Mouse (Mus musculus) heart, embryonic 12.5 days (tissue): ENCODE data around the gene Tmem43. TPM values are rescaled to one million over a fixed set of nuclear protein-coding genes. Genes with fewer than 3 reads are reported as not detected.
A peak's percentile ranks its signal among the peaks of the same experiment; 100 is the strongest.

ENCODE experiments used
- ATAC-seq: fragments of 200-750 bp; cut with Nextera tagmentation; 2 replicates; pipeline ENCODE4 v1.8.0; 2017; ENCODE audit warnings: moderate TSS enrichment, moderate library complexity; ENCODE audit not compliant: insufficient number of reproducible peaks, low FRiP score
- H3K27ac ChIP-seq: fragments of 300-500 bp; sonication (generic); 2 replicates; pipeline ENCODE4 v1.5.1; 2016; ENCODE audit warnings: mild to moderate bottlenecking, moderate library complexity; ENCODE audit not compliant: poor library complexity, severe bottlenecking
- H3K27me3 ChIP-seq: fragments of 300-500 bp; sonication (generic); replicated peaks from 2 replicates; pipeline ENCODE4 v1.6.1; 2016; ENCODE audit warnings: mild to moderate bottlenecking, moderate library complexity
- H3K36me3 ChIP-seq: fragments of 300-500 bp; sonication (generic); 2 replicates; pipeline ENCODE4 v1.6.1; 2016; ENCODE audit warnings: mild to moderate bottlenecking, moderate library complexity
- H3K4me1 ChIP-seq: fragments of 300-500 bp; sonication (generic); replicated peaks from 2 replicates; pipeline ENCODE4 v1.6.1; 2016; ENCODE audit warnings: mild to moderate bottlenecking
- H3K4me2 ChIP-seq: fragments of 300-500 bp; sonication (generic); 2 replicates; pipeline ENCODE4 v1.6.1; 2016; ENCODE audit warnings: mild to moderate bottlenecking, moderate library complexity
- H3K4me3 ChIP-seq: fragments of 300-500 bp; sonication (generic); 2 replicates; pipeline ENCODE4 v1.5.1; 2016; ENCODE audit warnings: mild to moderate bottlenecking
- H3K9ac ChIP-seq: fragments of 300-500 bp; sonication (generic); 2 replicates; pipeline ENCODE4 v1.6.1; 2016; ENCODE audit warnings: mild to moderate bottlenecking, moderate library complexity
- H3K9me3 ChIP-seq: fragments of 300-500 bp; sonication (generic); replicated peaks from 2 replicates; pipeline ENCODE4 v1.6.1; 2016; ENCODE audit warnings: mild to moderate bottlenecking, moderate library complexity
- WGBS: fragments of 180-500 bp; shearing (Covaris S2); methylation state at CpG from one replicate; pipeline ENCODE4 v1.1.7; 2016; 5-methylcytosine and 5-hydroxymethylcytosine counted together
- polyA plus RNA-seq: library from polyadenylated mRNA; unstranded; fragments of >200 nt; fragmentation: Nextera tagmentation; extraction: Ambion mirVana; gene quantifications from 2 replicates; pipeline ENCODE4 v1.2.1, GENCODE M21; 2016

The Tmem43 gene
- polyA plus RNA-seq, 1 experiment from 2014 or later, result 33.0 TPM

DNA sequence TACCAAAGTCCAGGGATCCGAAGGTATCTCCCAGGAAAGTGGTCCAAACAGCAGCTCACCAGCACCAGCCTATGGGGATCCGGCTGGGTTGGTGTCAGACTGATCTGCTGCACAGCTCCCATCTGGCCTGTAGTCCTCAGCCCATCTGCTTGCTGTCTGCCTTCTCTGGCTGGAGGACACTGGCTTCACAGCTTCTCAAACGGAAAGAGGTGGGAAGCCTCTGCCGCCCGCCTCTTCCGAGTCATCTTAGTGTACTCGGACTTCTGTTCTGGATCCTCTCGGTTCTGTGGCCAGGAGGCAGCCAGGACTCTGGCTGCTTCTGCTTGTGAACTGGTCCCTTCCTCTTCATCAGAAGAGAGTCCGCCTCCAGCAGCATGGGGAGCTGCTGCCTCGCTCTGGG lies 16.4 kb downstream of the Tmem43 start:
- ATAC-seq, result no peak
- H3K36me3 ChIP-seq, result peaks cover 78% of the 10 kb centered on the region
- no peak overlapping the region for H3K4me2 ChIP-seq
- H3K4me1 ChIP-seq, result peaks cover 13% of the 10 kb centered on the region
- no peaks in the 10 kb centered on the region for H3K27me3 ChIP-seq
- 75% methylated on average over 10 of the region's 10 CpGs for WGBS
- H3K9ac ChIP-seq, result no peak overlapping the region
- no peaks in the 10 kb centered on the region for H3K9me3 ChIP-seq
- no peak overlapping the region for H3K27ac ChIP-seq
- H3K4me3 ChIP-seq, result no peak overlapping the region

DNA sequence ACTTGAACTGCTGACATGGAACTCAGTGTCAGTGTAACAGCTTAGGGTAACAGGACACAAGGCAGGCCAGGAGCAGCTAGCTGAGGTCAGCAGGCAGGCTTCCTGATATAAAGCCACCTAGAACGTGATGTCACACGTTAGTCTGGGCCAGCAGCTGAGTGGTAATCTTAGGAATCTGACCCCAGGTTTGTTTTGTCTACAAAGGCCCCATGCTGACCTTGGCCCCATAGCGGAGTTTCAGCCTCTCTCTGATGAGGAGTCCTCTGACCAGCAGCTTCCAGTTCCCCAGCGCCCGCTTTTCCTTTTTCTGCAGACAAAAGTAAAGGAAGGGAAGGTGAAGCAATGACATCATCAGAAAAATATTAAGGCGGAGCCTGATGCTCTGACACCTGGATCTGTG lies 17.5 kb downstream of the Tmem43 start:
- no peak for ATAC-seq
- Histone ChIP-seq H3K4me1 (peaks cover 13% of the 10 kb centered on the region), H3K4me3 (no peak overlapping the region), H3K9ac (no peak overlapping the region), H3K27me3 (no peaks in the 10 kb centered on the region), H3K27ac (no peak overlapping the region), H3K4me2 (no peak overlapping the region), H3K9me3 (no peaks in the 10 kb centered on the region), H3K36me3 (peaks cover 78% of the 10 kb centered on the region)
- 67% methylated on average over 6 of the region's 6 CpGs for WGBS

DNA sequence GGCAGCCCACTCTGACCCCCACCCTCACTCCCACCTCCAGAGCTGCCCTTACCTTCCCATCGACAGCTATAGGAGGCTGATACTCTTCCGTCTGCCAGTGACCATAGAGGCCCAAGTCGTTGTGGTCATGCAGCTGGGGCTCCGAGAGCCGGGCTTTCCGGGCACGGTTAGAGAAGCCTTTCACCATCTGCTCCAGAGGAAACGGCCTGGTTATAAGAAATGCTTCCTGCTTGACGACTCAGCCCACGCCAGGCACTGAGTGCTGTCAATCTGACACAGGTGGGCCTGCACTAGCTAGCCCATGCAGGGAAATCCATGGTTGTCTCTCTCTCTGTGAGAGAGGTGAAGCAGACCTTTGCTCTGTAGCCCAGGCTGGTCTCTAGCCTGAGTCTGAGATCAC lies 19.6 kb downstream of the Tmem43 start:
- Histone ChIP-seq H3K4me2 (no peak overlapping the region), H3K4me3 (no peak overlapping the region), H3K36me3 (peaks cover 77% of the 10 kb centered on the region), H3K9me3 (no peaks in the 10 kb centered on the region), H3K27me3 (no peaks in the 10 kb centered on the region), H3K4me1 (peaks cover 13% of the 10 kb centered on the region), H3K9ac (no peak overlapping the region), H3K27ac (no peak overlapping the region)
- no peak for ATAC-seq
- 81% methylated on average over 10 of the region's 10 CpGs for WGBS

DNA sequence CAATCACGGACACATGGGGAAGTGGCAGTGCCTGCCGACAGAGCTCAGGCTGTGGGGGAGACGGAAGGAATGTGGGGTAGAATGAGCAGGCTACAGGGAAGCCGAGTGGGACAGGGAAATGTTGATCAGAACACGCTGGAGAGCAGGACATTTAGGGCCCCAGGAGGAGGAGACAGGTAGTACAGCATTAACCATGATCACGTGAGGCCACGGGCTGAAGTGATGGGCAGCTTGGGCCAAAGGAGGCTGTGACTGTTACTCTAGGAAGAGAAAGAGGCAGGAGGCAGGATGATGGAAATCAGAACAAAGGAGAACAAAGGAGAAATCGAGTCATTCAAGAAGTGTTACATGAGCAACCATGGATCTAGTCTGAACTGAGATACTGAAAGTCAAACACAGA lies 21.0 kb downstream of the Tmem43 start:
- H3K4me2 ChIP-seq, result no peak overlapping the region
- H3K27ac ChIP-seq, result no peak overlapping the region
- 0 out of 2 replicates have a peak, but pooled peaks cover 6% of the 10 kb centered on the region for H3K4me1 ChIP-seq
- H3K9ac ChIP-seq, result no peak overlapping the region
- peaks cover 90% of the 10 kb centered on the region for H3K36me3 ChIP-seq
- WGBS, result 83% methylated on average over 8 of the region's 8 CpGs
- no peaks in the 10 kb centered on the region for H3K9me3 ChIP-seq
- ATAC-seq, result no peak
- no peaks in the 10 kb centered on the region for H3K27me3 ChIP-seq
- no peak overlapping the region for H3K4me3 ChIP-seq

DNA sequence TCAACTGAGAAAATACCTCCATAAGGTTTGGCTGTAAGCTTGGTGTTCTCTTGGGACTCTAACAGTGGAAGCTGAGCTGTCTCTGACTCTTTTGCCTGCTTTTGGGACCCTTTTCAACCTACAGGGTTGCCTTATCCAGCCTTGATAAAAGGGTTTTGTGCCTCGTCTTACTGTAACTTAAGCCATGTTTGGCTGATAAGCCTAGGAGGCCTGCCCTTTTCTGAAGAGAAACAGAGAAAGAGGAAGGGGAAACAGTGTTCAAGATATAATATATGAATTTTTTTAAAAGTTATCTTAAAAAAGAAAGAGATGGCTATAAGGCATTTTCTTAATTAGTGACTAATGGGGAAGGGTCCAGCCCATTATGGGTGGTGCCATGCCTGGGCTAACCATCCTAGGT lies 29.8 kb downstream of the Tmem43 start:
- no peak overlapping the region for H3K4me3 ChIP-seq
- 0 out of 2 replicates have a peak, but pooled peaks cover 3% of the 10 kb centered on the region for H3K9me3 ChIP-seq
- no peak for ATAC-seq
- no peaks in the 10 kb centered on the region for H3K27me3 ChIP-seq
- H3K27ac ChIP-seq, result no peak overlapping the region
- H3K4me1 ChIP-seq, result no peaks in the 10 kb centered on the region
- WGBS, result 69% methylated on average over 1 of the region's 1 CpGs
- H3K4me2 ChIP-seq, result no peak overlapping the region
- peaks cover 95% of the 10 kb centered on the region for H3K36me3 ChIP-seq
- H3K9ac ChIP-seq, result no peak overlapping the region

DNA sequence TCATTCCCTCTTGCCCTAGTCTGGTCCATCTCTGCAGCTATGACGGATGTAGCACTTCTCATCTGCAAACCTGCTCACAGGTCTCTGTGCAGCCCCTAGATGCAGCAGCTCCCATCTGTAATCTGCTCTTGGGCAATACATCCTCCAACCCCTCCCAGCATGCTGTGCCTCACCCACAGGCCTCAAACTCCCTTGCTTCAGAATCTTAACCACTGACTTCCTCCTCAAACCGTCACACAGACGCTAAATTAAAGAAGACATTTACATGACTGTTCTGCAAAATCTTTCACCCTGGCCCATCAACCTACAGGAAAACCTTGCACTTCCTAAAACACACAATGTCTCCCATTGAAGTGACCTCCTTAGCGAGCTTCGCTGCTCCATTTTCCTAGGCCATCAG lies 32.5 kb downstream of the Tmem43 start:
- no peaks in the 10 kb centered on the region for H3K27me3 ChIP-seq
- 86% methylated on average over 5 of the region's 5 CpGs for WGBS
- no peak overlapping the region for H3K9ac ChIP-seq
- no peak overlapping the region for H3K27ac ChIP-seq
- H3K4me1 ChIP-seq, result no peaks in the 10 kb centered on the region
- no peak overlapping the region for H3K4me3 ChIP-seq
- peaks cover 69% of the 10 kb centered on the region for H3K36me3 ChIP-seq
- H3K9me3 ChIP-seq, result 0 out of 2 replicates have a peak, but pooled peaks cover 3% of the 10 kb centered on the region
- no peak overlapping the region for H3K4me2 ChIP-seq
- ATAC-seq, result no peak

DNA sequence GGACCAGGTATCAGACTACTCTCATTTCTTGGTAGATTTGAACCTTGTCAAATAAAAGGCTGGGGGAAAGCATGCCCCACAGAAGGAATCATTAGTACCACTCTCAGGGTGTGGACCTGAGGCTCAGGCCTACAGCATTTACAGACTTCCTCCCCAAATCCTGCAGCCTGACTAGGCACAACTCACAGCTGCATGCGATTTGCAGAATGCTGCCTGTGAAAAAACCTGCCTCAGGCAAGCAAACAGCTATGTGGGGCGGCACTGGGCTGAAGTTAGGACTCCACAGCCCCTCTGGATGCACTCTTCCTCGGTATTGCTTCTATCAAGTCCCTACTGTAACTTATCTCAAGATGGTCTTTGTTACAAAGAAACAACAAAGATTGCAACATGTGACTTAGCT lies 34.5 kb downstream of the Tmem43 start:
- Histone ChIP-seq H3K27ac (no peak overlapping the region), H3K36me3 (peaks cover 53% of the 10 kb centered on the region), H3K27me3 (no peaks in the 10 kb centered on the region), H3K4me3 (no peak overlapping the region), H3K4me1 (no peaks in the 10 kb centered on the region), H3K4me2 (no peak overlapping the region), H3K9me3 (0 out of 2 replicates have a peak, but pooled peaks cover 3% of the 10 kb centered on the region), H3K9ac (no peak overlapping the region)
- 87% methylated on average over 3 of the region's 3 CpGs for WGBS
- no peak for ATAC-seq

DNA sequence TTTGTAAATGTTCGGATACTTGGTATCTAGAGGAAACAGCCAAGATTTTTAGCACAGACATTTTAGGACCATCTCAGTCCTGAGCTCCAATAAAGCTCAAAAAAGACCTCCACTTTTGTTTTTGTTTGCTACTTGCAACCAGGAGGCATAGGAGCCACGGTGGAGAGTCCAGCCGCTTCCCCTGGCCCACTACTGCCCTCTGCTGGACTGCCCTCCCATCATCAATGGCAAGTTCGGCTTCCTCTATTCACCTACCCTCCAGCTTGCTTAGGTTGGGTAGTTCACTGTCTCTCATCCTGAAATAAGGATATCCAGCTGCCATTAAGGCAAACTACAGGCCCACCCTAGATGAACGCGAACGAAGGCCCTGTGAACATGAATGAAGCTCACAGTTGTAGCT lies 35.8 kb downstream of the Tmem43 start:
- no peaks in the 10 kb centered on the region for H3K4me1 ChIP-seq
- H3K4me2 ChIP-seq, result no peak overlapping the region
- H3K9me3 ChIP-seq, result no peaks in the 10 kb centered on the region
- H3K27me3 ChIP-seq, result no peaks in the 10 kb centered on the region
- peaks cover 40% of the 10 kb centered on the region for H3K36me3 ChIP-seq
- no peak for ATAC-seq
- 33% methylated on average over 7 of the region's 7 CpGs for WGBS
- no peak overlapping the region for H3K27ac ChIP-seq
- H3K9ac ChIP-seq, result no peak overlapping the region
- H3K4me3 ChIP-seq, result no peak overlapping the region

DNA sequence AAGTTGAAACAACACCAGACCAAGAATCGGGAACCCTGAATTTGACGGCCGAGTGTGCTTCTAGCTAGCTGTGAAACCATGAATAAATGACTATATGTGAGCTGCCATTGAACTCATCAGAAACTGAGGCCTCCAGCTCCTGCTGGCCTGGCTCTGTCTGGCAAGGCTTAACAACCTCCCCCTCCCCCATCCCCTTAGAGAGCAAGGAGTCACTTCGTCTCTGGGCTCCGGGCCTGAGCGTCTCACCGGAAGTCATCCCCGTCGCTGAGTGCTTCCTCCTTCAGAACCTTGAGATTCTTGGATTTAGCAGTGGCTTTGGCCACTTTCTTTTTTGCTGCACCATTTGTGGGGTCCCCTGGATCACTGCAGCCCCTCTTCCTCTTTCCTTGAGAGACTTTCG lies 36.7 kb downstream of the Tmem43 start:
- Histone ChIP-seq H3K27me3 (no peaks in the 10 kb centered on the region), H3K9me3 (no peaks in the 10 kb centered on the region), H3K27ac (no peak overlapping the region), H3K9ac (no peak overlapping the region), H3K4me3 (no peak overlapping the region), H3K4me1 (peaks cover 5% of the 10 kb centered on the region), H3K4me2 (no peak overlapping the region), H3K36me3 (peaks cover 31% of the 10 kb centered on the region)
- 73% methylated on average over 10 of the region's 10 CpGs for WGBS
- ATAC-seq, result no peak

DNA sequence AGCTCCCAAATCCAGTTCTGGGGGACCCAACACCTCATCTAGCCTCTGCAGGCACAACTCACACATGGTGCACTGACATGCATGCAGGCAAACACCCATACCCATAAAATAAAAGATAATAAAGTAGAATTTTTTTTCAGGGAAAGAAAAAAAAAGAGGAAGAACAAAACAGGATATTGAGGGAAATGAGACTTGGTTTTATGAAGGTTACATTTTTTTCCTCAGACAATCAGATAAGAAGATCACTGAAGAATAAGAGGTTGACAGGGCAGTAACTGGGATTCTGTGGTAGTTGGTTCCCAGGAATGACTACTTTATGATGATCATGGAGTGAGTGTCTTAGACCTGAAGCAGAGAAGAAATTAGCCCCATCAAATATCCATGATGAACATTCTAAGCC lies 40.6 kb downstream of the Tmem43 start:
- Histone ChIP-seq H3K9ac (no peak overlapping the region), H3K27ac (no peak overlapping the region), H3K4me2 (no peak overlapping the region), H3K4me3 (no peak overlapping the region), H3K9me3 (no peaks in the 10 kb centered on the region), H3K36me3 (peaks cover 15% of the 10 kb centered on the region; the same call in 1 of the 2 replicates), H3K4me1 (peaks cover 29% of the 10 kb centered on the region), H3K27me3 (no peaks in the 10 kb centered on the region)
- ATAC-seq, result no peak

DNA sequence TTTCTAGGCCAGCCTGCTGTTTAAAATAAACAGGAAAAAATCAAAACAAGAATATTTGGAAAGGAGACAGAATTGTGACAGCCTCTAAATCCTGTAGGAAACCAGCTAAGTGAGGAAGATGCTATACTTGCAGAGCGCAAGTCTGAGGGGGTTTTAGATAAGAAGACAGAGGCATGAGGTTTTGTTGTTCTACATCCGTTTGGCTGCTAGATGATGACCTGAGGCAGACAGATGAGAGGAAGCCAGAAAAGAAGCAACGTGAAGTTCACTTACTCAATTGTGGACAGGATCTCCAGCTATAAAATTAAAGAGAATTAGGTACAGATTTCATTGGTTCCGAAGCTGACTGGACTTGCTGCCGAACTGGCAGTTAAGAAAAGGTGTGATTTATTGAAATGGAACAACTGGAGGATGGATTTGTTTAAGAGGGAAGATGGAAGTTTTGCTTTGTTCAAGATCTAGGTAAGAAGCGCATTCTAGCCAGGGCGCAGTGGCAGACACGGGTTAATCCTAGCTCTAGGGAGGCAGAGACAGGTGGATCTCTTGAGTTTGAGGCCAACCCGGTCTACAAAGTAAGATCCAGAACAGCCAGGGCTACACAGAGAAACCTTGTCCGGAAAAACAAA lies 41.3 kb downstream of the Tmem43 start:
- no peak for ATAC-seq

More for the DNA sequence above, 41.3 kb downstream of the Tmem43 start:
- Histone ChIP-seq H3K36me3 (peaks cover 22% of the 10 kb centered on the region), H3K27ac (no peak overlapping the region), H3K9me3 (no peaks in the 10 kb centered on the region), H3K4me3 (peak overlapping the region; percentile 89), H3K4me2 (peak overlapping the region; percentile 82), H3K4me1 (peaks cover 29% of the 10 kb centered on the region), H3K27me3 (no peaks in the 10 kb centered on the region), H3K9ac (peak overlapping the region; percentile 82)
- 28% methylated on average over 10 of the region's 10 CpGs for WGBS
